14 mouse cellular contexts compared by ENCODE assay signal in genomic region chr4:156101481-156101903, GRCm38 (mm10). TPM values are rescaled to one million over a fixed set of nuclear protein-coding genes. Genes with fewer than 3 reads are reported as not detected.
DNase-seq lines count a peak whose midpoint lies in the region; ATAC-seq and TF ChIP-seq lines count a peak whose summit lies in the region.
"Had no signal": no experiment of that assay in that cellular context is flagged by ENCODE, and none has a peak within 500 bp of the region (broad histone marks: within the 10 kb centered on the region; RNA-seq: fewer than 3 reads in every experiment).

No protein-coding gene starts in this region.

- TF ChIP-seq CTCF in layer of hippocampus, adult 2 months (conservative IDR thresholded peaks at IDR 0.05) = peak; percentile 58

- WGBS in embryonic facial prominence, embryonic 11.5 days = 36% methylated on average over 3 of the region's 3 CpGs
- 44% methylated on average over 3 of the region's 3 CpGs for WGBS in embryonic facial prominence, embryonic 10.5 days
- 40% methylated on average over 3 of the region's 3 CpGs for WGBS in intestine, embryonic 16.5 days
- 47% methylated on average over 3 of the region's 3 CpGs for WGBS in hindbrain, embryonic 12.5 days

- H3K4me1 ChIP-seq in embryonic facial prominence, embryonic 11.5 days (ENCODE audit: control insufficient read depth, insufficient read depth, low read length) = no peaks in the 10 kb centered on the region
- peaks cover 12% of the 10 kb centered on the region for H3K4me1 ChIP-seq in embryonic facial prominence, embryonic 10.5 days
- H3K4me1 ChIP-seq in intestine, embryonic 16.5 days (ENCODE audit: control insufficient read depth, insufficient read depth, low read length) = no peaks in the 10 kb centered on the region
- H3K4me1 ChIP-seq in hindbrain, embryonic 12.5 days = no peaks in the 10 kb centered on the region

- H3K4me2 ChIP-seq in embryonic facial prominence, embryonic 11.5 days (ENCODE audit: low read depth, low read length) = no peak overlapping the region
- no peak overlapping the region for H3K4me2 ChIP-seq in intestine, embryonic 16.5 days (ENCODE audit: low read depth, low read length)
- H3K4me2 ChIP-seq in hindbrain, embryonic 12.5 days (replicated peaks) = no peak overlapping the region
- H3K4me2 ChIP-seq: hindbrain, embryonic 14.5 days; liver, embryonic 15.5 days had no signal

- H3K27me3 ChIP-seq in embryonic facial prominence, embryonic 11.5 days (ENCODE audit: control insufficient read depth, insufficient read depth, low read length) = no peaks in the 10 kb centered on the region
- H3K27me3 ChIP-seq in embryonic facial prominence, embryonic 10.5 days (replicated peaks; ENCODE audit: low read depth, poor library complexity, severe bottlenecking) = no peaks in the 10 kb centered on the region
- H3K27me3 ChIP-seq in intestine, embryonic 16.5 days (replicated peaks; ENCODE audit: control insufficient read depth, insufficient read depth, low read length) = no peaks in the 10 kb centered on the region
- H3K27me3 ChIP-seq in hindbrain, embryonic 12.5 days = no peaks in the 10 kb centered on the region
- H3K27me3 ChIP-seq: liver, embryonic 15.5 days had no signal

- no peaks in the 10 kb centered on the region for H3K9me3 ChIP-seq in embryonic facial prominence, embryonic 11.5 days (replicated peaks; ENCODE audit: control insufficient read depth, low read length)
- no peaks in the 10 kb centered on the region for H3K9me3 ChIP-seq in embryonic facial prominence, embryonic 10.5 days
- H3K9me3 ChIP-seq in intestine, embryonic 16.5 days (ENCODE audit: control insufficient read depth, low read length) = no peaks in the 10 kb centered on the region
- H3K9me3 ChIP-seq in hindbrain, embryonic 12.5 days (replicated peaks) = no peaks in the 10 kb centered on the region
- H3K9me3 ChIP-seq: liver, embryonic 15.5 days had no signal

- no peak overlapping the region for H3K4me3 ChIP-seq in embryonic facial prominence, embryonic 11.5 days (ENCODE audit: low read depth, low read length)
- H3K4me3 ChIP-seq in embryonic facial prominence, embryonic 10.5 days = no peak overlapping the region
- H3K4me3 ChIP-seq in layer of hippocampus, adult 2 months = no peak overlapping the region
- H3K4me3 ChIP-seq in intestine, embryonic 16.5 days (ENCODE audit: low read length) = no peak overlapping the region
- H3K4me3 ChIP-seq in hindbrain, embryonic 12.5 days = no peak overlapping the region
- H3K4me3 ChIP-seq: liver, embryonic 15.5 days had no signal

- no peak for ATAC-seq in embryonic facial prominence, embryonic 11.5 days (replicated peaks; ENCODE audit: insufficient number of reproducible peaks, low FRiP score, low TSS enrichment, low read depth)
- no peak for ATAC-seq in intestine, embryonic 16.5 days
- no peak for ATAC-seq in hindbrain, embryonic 12.5 days (ENCODE audit: low FRiP score)
- ATAC-seq: forebrain, embryonic 14.5 days had no signal

- DNase-seq in embryonic facial prominence, embryonic 11.5 days (ENCODE audit: low spot score) = peak; percentile 2
- no peak for DNase-seq in embryonic facial prominence, embryonic 10.5 days (ENCODE audit: low spot score)
- no peak for DNase-seq in layer of hippocampus, adult 2 months (ENCODE audit: low spot score in 2 of 2)
- no peak for DNase-seq in layer of hippocampus, adult 9-11 months
- peak; percentile 17 for DNase-seq in CD4-positive helper T cell, adult 2 months (ENCODE audit: low read depth, low spot score)
- no peak for DNase-seq in urinary bladder, postnatal 36 days (ENCODE audit: low spot score in 2 of 2)
- DNase-seq: heart, adult 11 months; layer of hippocampus, postnatal 36 days had no signal

- H3K9ac ChIP-seq in embryonic facial prominence, embryonic 11.5 days (replicated peaks; ENCODE audit: low read length) = no peak overlapping the region
- H3K9ac ChIP-seq in intestine, embryonic 16.5 days (ENCODE audit: low read depth, low read length) = no peak overlapping the region
- H3K9ac ChIP-seq in hindbrain, embryonic 12.5 days = no peak overlapping the region
- H3K9ac ChIP-seq: hindbrain, embryonic 14.5 days; liver, embryonic 15.5 days had no signal

- no peak overlapping the region for H3K27ac ChIP-seq in embryonic facial prominence, embryonic 11.5 days (replicated peaks; ENCODE audit: low read depth, low read length)
- no peak overlapping the region for H3K27ac ChIP-seq in embryonic facial prominence, embryonic 10.5 days (replicated peaks)
- no peak overlapping the region for H3K27ac ChIP-seq in layer of hippocampus, adult 2 months
- peak overlapping the region; percentile 85; the same call in 1 of the 2 replicates for H3K27ac ChIP-seq in intestine, embryonic 16.5 days (ENCODE audit: low read length)
- no peak overlapping the region for H3K27ac ChIP-seq in hindbrain, embryonic 12.5 days
- H3K27ac ChIP-seq: hindbrain, embryonic 14.5 days; liver, embryonic 15.5 days had no signal

- H3K36me3 ChIP-seq in embryonic facial prominence, embryonic 11.5 days (replicated peaks; ENCODE audit: control insufficient read depth, insufficient read depth, low read depth, low read length) = no peaks in the 10 kb centered on the region
- H3K36me3 ChIP-seq in embryonic facial prominence, embryonic 10.5 days (replicated peaks) = no peaks in the 10 kb centered on the region
- no peaks in the 10 kb centered on the region for H3K36me3 ChIP-seq in intestine, embryonic 16.5 days (ENCODE audit: control insufficient read depth, insufficient read depth, low read length)
- no peaks in the 10 kb centered on the region for H3K36me3 ChIP-seq in hindbrain, embryonic 12.5 days
- H3K36me3 ChIP-seq: liver, embryonic 15.5 days had no signal

RNA-seq across cellular contexts. Expression of gene 9430015G10Rik, which starts 8.3 kb away (rescaled TPM):
- polyA plus RNA-seq in embryonic facial prominence, embryonic 11.5 days (2014; fragmentation: Nextera tagmentation; extraction: Ambion mirVana) = 47.4 and 48.7 TPM in 2 replicates
- polyA plus RNA-seq in embryonic facial prominence, embryonic 10.5 days (2016; fragmentation: Nextera tagmentation; extraction: Ambion mirVana) = 73.9 and 76.9 TPM in 2 replicates
- total RNA-seq in layer of hippocampus, adult 2 months (2021) = 10 to 100 TPM; 27.3 to 34.9 TPM
- 21.4 and 22.3 TPM in 2 replicates for polyA plus RNA-seq in intestine, embryonic 16.5 days (2015; fragmentation: Nextera tagmentation; extraction: Ambion mirVana)
- 49.6 and 50.8 TPM in 2 replicates for polyA plus RNA-seq in hindbrain, embryonic 12.5 days (2016; fragmentation: Nextera tagmentation; extraction: Ambion mirVana)

RNA-seq across cellular contexts. Expression of gene Rnf223, which starts 28.8 kb away (rescaled TPM):
- polyA plus RNA-seq in embryonic facial prominence, embryonic 11.5 days (2014; fragmentation: Nextera tagmentation; extraction: Ambion mirVana) = 0.38 and 0.43 TPM in 2 replicates
- 0.70 and 0.89 TPM in 2 replicates for polyA plus RNA-seq in embryonic facial prominence, embryonic 10.5 days (2016; fragmentation: Nextera tagmentation; extraction: Ambion mirVana)
- 1 to 10 TPM in 1 of 2 experiments, under 1 TPM in 1; 0.79 to 1.1 TPM for total RNA-seq in layer of hippocampus, adult 2 months (2021)
- polyA plus RNA-seq in intestine, embryonic 16.5 days (2015; fragmentation: Nextera tagmentation; extraction: Ambion mirVana) = 0.09 and 0.10 TPM in 2 replicates
- polyA plus RNA-seq in hindbrain, embryonic 12.5 days (2016; fragmentation: Nextera tagmentation; extraction: Ambion mirVana) = 0.56 and 0.76 TPM in 2 replicates

RNA-seq across cellular contexts. Expression of gene Ttll10, which starts 42.3 kb away (rescaled TPM):
- polyA plus RNA-seq in embryonic facial prominence, embryonic 11.5 days (2014; fragmentation: Nextera tagmentation; extraction: Ambion mirVana) = 0.38 and 0.78 TPM in 2 replicates
- polyA plus RNA-seq in embryonic facial prominence, embryonic 10.5 days (2016; fragmentation: Nextera tagmentation; extraction: Ambion mirVana) = 0.69 and 0.95 TPM in 2 replicates
- total RNA-seq in layer of hippocampus, adult 2 months (2021) = under 1 TPM in 1 of 2 experiments, not detected in 1; 0.26 TPM
- polyA plus RNA-seq in intestine, embryonic 16.5 days (2015; fragmentation: Nextera tagmentation; extraction: Ambion mirVana) = 4.2 and 4.7 TPM in 2 replicates
- 0.14 and 0.32 TPM in 2 replicates for polyA plus RNA-seq in hindbrain, embryonic 12.5 days (2016; fragmentation: Nextera tagmentation; extraction: Ambion mirVana)
- polyA plus RNA-seq: C2C12; forebrain, embryonic 14.5 days had no signal

Comparison
In these comparisons a context has a peak if more than half of its experiments do, and no peak if none do; other contexts are left out.
1. DNase-seq: peak in embryonic facial prominence, embryonic 11.5 days (single experiment) and CD4-positive helper T cell, adult 2 months (single experiment); none in embryonic facial prominence, embryonic 10.5 days (single experiment), layer of hippocampus, adult 2 months (0 of 2), layer of hippocampus, adult 9-11 months (single experiment) and urinary bladder, postnatal 36 days (0 of 2).